ENCODE assay signal across 37 mouse cellular contexts in genomic region chr12:76244981-76245380, GRCm38 (mm10). TPM values are rescaled to one million over a fixed set of nuclear protein-coding genes. Genes with fewer than 3 reads are reported as not detected.
"Had no signal": no experiment of that assay in that cellular context is flagged by ENCODE, and none has a peak within 500 bp of the region (broad histone marks: within the 10 kb centered on the region; RNA-seq: fewer than 3 reads in every experiment).

No protein-coding gene starts in this region.

- H3K27ac ChIP-seq: gastrocnemius, adult 2 months; heart, adult 2 months; heart, embryonic 10.5 days; hindbrain, embryonic 10.5 days; hindbrain, embryonic 12.5 days; hindbrain, embryonic 14.5 days; intestine, embryonic 15.5 days; layer of hippocampus, adult 2 months; left cerebral cortex, adult 2 months; limb, embryonic 13.5 days; limb, embryonic 15.5 days; liver, embryonic 12.5 days; liver, embryonic 14.5 days had no signal

- H3K27me3 ChIP-seq: heart, embryonic 12.5 days; hindbrain, embryonic 12.5 days; intestine, embryonic 15.5 days; limb, embryonic 13.5 days; limb, embryonic 15.5 days; liver, embryonic 12.5 days had no signal

- DNase-seq: gastrocnemius, adult 2 months; gastrocnemius, postnatal 10 days; gastrocnemius, postnatal 25 days; heart, adult 2 months; heart, postnatal 10 days; heart, postnatal 4 days; kidney, adult 18-20 months; kidney, adult 8-10 months; kidney, postnatal 10 days; kidney, postnatal 25 days; kidney, postnatal 4 days had no signal

- H3K36me3 ChIP-seq: heart, embryonic 10.5 days; heart, embryonic 12.5 days; hindbrain, embryonic 10.5 days; hindbrain, embryonic 12.5 days; intestine, embryonic 15.5 days; limb, embryonic 13.5 days; limb, embryonic 15.5 days; liver, embryonic 12.5 days had no signal

- H3K4me3 ChIP-seq: gastrocnemius, adult 2 months; heart, adult 2 months; heart, embryonic 10.5 days; heart, embryonic 12.5 days; hindbrain, embryonic 10.5 days; hindbrain, embryonic 12.5 days; intestine, embryonic 15.5 days; layer of hippocampus, adult 2 months; left cerebral cortex, adult 2 months; limb, embryonic 13.5 days; limb, embryonic 15.5 days; liver, embryonic 12.5 days had no signal

- H3K4me1 ChIP-seq: heart, embryonic 10.5 days; hindbrain, embryonic 10.5 days; hindbrain, embryonic 12.5 days; intestine, embryonic 15.5 days; limb, embryonic 13.5 days; limb, embryonic 15.5 days had no signal

RNA-seq across cellular contexts. Expression of gene Tex21, which starts 1.6 kb away (rescaled TPM):
- total RNA-seq: gastrocnemius, adult 2 months; gastrocnemius, postnatal 10 days; gastrocnemius, postnatal 25 days; gastrocnemius, postnatal 4 days; granulocyte monocyte progenitor cell, adult 5-6 weeks; heart, adult 2 months; heart, postnatal 10 days; heart, postnatal 25 days; heart, postnatal 4 days; layer of hippocampus, adult 2 months; layer of hippocampus, postnatal 10 days; layer of hippocampus, postnatal 25 days; left cerebral cortex, adult 2 months; left cerebral cortex, postnatal 14 days; left cerebral cortex, postnatal 36 days had no signal
- polyA plus RNA-seq: frontal cortex, adult 2 months; heart, adult 2 months; heart, embryonic 16.5 days; hindbrain, embryonic 10.5 days; hindbrain, embryonic 12.5 days; hindbrain, embryonic 16.5 days; inflammation-experienced regulatory T-cells, adult 6 months; intestine, embryonic 15.5 days; intestine, postnatal 0 days; kidney, embryonic 14.5 days; limb, embryonic 11.5 days; limb, embryonic 15.5 days; liver, embryonic 12.5 days had no signal
